Mouse (Mus musculus) B cell, adult 62 days (primary cell): ENCODE data around the gene Mad1l1. TPM values are rescaled to one million over a fixed set of nuclear protein-coding genes. Genes with fewer than 3 reads are reported as not detected.

ENCODE experiments used
- total RNA-seq: library from RNA; stranded (reverse); gene quantifications from 4 replicates; pipeline ENCODE4 v1.2.4, GENCODE M21; 2023

Gene Mad1l1
- 26.8 to 30.7 TPM (median 29.9 TPM) in 4 replicates for total RNA-seq

GRCm38 (mm10) chr5:140321042-140321755, at the start of gene Mad1l1, which contains the start of gene Nudt1:
Mad1l1 (minus strand) TSS chr5:140321552.
Nudt1 (plus strand) TSS chr5:140321656.

GRCm38 (mm10) chr5:140331615-140332512, 10.5 kb upstream of the Mad1l1 start, which contains the start of gene Mrm2:
Mrm2 (minus strand) TSS chr5:140331898.

Other genes with a start within 250 kb of the Mad1l1 start
- 5.8 to 8.0 TPM (median 5.8 TPM) in 4 replicates for gene Nudt1, start 104 bp upstream of the Mad1l1 start, total RNA-seq
- gene Mrm2, start 10.3 kb upstream of the Mad1l1 start, total RNA-seq = 7.5 to 9.5 TPM (median 8.1 TPM) in 4 replicates
- gene Snx8, start 67.7 kb upstream of the Mad1l1 start, total RNA-seq = 200 to 256 TPM (median 224 TPM) in 4 replicates
- 109 to 125 TPM (median 116 TPM) in 4 replicates for gene Eif3b, start 97.8 kb upstream of the Mad1l1 start, total RNA-seq
- 0.24 TPM in 1 of 4 replicates, not detected in the others for gene Gm4869, start 124.1 kb upstream of the Mad1l1 start, total RNA-seq
- 16.8 to 20.2 TPM (median 19.0 TPM) in 4 replicates for gene Chst12, start 184.0 kb upstream of the Mad1l1 start, total RNA-seq
- not detected in 4 replicates for gene Grifin, start 243.5 kb upstream of the Mad1l1 start, total RNA-seq